Mouse (Mus musculus) forebrain, embryonic 12.5 days (tissue): ENCODE results near the gene Jarid2. TPM values are rescaled to one million over a fixed set of nuclear protein-coding genes. Genes with fewer than 3 reads are reported as not detected.
"Not testable (repeated sequence)": the region's sequence is repeated elsewhere in the genome, so short reads cannot be mapped to it uniquely, and the experiment has no call there.

Experiments used
- ATAC-seq: fragments of 200-750 bp; cut with Nextera tagmentation; 2 replicates; pipeline ENCODE4 v1.8.0; 2017; ENCODE audit warnings: moderate TSS enrichment; ENCODE audit not compliant: low FRiP score
- H3K27ac ChIP-seq: fragments of 300-500 bp; sonication (generic); 2 replicates; pipeline ENCODE4 v1.5.1; 2016; ENCODE audit warnings: mild to moderate bottlenecking
- H3K27me3 ChIP-seq: fragments of 300-500 bp; sonication (generic); 2 replicates; pipeline ENCODE4 v1.6.1; 2016; ENCODE audit warnings: mild to moderate bottlenecking
- H3K36me3 ChIP-seq: fragments of 300-500 bp; sonication (generic); replicated peaks from 2 replicates; pipeline ENCODE4 v1.6.1; 2016; ENCODE audit warnings: mild to moderate bottlenecking
- H3K4me1 ChIP-seq: fragments of 300-500 bp; sonication (generic); 2 replicates; pipeline ENCODE4 v1.6.1; 2016
- H3K4me2 ChIP-seq: fragments of 300-500 bp; sonication (generic); 2 replicates; pipeline ENCODE4 v1.6.1; 2016; ENCODE audit warnings: mild to moderate bottlenecking, moderate library complexity
- H3K4me3 ChIP-seq: fragments of 300-500 bp; sonication (generic); replicated peaks from 2 replicates; pipeline ENCODE4 v1.5.1; 2016; ENCODE audit warnings: mild to moderate bottlenecking
- H3K9ac ChIP-seq: fragments of 300-500 bp; sonication (generic); 2 replicates; pipeline ENCODE4 v1.6.1; 2016; ENCODE audit warnings: mild to moderate bottlenecking
- H3K9me3 ChIP-seq: fragments of 300-500 bp; sonication (generic); 2 replicates; pipeline ENCODE4 v1.6.1; 2016
- WGBS: fragments of 180-500 bp; shearing (Covaris S2); methylation state at CpG from one replicate; pipeline ENCODE4 v1.1.7; 2016; 5-methylcytosine and 5-hydroxymethylcytosine counted together
- polyA plus RNA-seq: library from polyadenylated mRNA; unstranded; fragments of >200 nt; fragmentation: Nextera tagmentation; extraction: Ambion mirVana; gene quantifications from 2 replicates; pipeline ENCODE4 v1.2.1, GENCODE M21; 2016

Gene Jarid2
- polyA plus RNA-seq, 1 experiment from 2014 or later: 67.3 TPM

DNA sequence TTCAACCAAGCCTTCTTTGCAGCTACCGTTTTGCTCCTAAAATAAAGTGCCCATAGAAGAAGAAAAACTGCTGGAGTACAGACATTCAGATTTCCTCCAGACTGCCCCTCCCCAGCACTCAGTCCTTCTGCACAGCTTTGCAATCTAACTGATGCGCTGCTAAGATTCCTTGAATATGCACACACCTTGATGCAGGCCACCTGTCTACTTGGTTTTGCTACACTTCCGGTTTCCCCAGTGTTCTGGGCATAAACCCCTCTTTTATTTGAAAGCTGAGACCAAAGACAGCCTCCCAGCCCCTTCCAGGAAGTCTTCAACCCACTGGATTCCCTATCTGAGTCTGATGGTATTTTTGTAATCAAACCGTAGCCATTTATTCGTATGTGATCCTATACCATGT, 18.2 kb upstream of the Jarid2 start:
- Histone ChIP-seq H3K4me1 (peaks cover 26% of the 10 kb centered on the region), H3K4me2 (no peak overlapping the region), H3K4me3 (no peak overlapping the region), H3K36me3 (no peaks in the 10 kb centered on the region), H3K9ac (no peak overlapping the region), H3K27me3 (no peaks in the 10 kb centered on the region), H3K9me3 (no peaks in the 10 kb centered on the region), H3K27ac (no peak overlapping the region)
- WGBS: 76% methylated on average over 5 of the region's 5 CpGs
- no peak for ATAC-seq

DNA sequence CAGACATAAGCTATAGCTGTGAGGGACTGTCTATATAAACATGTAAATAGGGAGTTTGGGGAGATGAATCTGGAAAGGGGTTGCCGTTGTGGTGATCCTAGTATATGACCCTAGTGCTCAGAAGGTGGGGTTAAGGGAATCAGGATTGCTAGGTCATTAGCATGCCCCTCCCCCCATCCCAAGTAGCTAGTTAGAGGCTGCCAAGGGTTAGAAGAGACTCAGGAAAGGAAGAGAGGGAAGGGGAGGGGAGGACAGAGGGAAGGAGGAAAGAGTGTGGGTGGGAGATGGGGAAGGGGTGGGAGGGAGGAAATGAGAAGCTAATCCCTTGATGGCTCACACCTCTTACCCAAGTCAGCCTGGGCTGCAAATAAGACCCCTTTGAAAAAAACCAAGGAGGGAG, 17.4 kb upstream of the Jarid2 start:
- H3K4me2 ChIP-seq: no peak overlapping the region
- no peak overlapping the region for H3K4me3 ChIP-seq
- H3K9ac ChIP-seq: no peak overlapping the region
- no peaks in the 10 kb centered on the region for H3K27me3 ChIP-seq
- 36% methylated on average over 1 of the region's 1 CpGs for WGBS
- H3K36me3 ChIP-seq: no peaks in the 10 kb centered on the region
- H3K9me3 ChIP-seq: no peaks in the 10 kb centered on the region
- H3K27ac ChIP-seq: no peak overlapping the region
- H3K4me1 ChIP-seq: peaks cover 20% of the 10 kb centered on the region
- no peak for ATAC-seq

DNA sequence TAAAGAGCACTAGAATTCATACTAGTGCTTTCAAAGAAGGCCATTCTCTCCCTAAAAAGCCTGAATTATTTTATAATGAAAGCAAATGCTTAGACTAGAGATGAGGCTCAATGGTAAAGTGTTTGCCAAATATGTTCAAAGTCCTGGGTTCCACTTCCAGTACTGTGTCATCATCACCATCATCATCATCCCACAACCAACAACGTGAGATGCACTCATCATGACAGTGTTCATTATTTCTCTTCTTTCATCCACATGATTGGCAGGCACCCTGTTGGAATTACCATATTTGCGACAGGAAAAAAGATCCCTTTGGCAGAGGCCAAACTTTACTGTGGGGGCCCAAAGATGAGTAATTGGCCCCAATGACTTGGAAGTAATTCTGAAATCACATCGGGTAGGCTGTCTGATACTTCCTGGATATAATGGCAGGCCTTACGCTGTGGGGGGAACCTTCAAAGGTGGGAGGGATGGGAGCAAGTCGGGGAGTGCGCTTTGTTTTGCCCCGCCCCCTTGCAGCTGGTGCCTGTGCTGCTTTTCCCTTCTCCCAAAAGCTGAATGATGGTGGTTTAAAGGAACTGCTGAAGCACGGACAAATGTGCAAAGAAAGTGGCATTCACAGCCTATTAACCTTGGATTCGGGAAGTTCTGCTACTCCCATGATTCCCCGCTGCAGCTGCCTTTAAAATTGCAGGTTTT, 13.9 kb upstream of the Jarid2 start:
- Histone ChIP-seq H3K9me3 (no peaks in the 10 kb centered on the region), H3K9ac (no peak overlapping the region), H3K4me2 (peak overlapping the region; percentile 25), H3K27ac (no peak overlapping the region), H3K4me3 (no peak overlapping the region), H3K36me3 (no peaks in the 10 kb centered on the region), H3K27me3 (no peaks in the 10 kb centered on the region), H3K4me1 (peaks cover 15% of the 10 kb centered on the region)
- 12% methylated on average over 10 of the region's 10 CpGs for WGBS
- ATAC-seq: peak; percentile 77

DNA sequence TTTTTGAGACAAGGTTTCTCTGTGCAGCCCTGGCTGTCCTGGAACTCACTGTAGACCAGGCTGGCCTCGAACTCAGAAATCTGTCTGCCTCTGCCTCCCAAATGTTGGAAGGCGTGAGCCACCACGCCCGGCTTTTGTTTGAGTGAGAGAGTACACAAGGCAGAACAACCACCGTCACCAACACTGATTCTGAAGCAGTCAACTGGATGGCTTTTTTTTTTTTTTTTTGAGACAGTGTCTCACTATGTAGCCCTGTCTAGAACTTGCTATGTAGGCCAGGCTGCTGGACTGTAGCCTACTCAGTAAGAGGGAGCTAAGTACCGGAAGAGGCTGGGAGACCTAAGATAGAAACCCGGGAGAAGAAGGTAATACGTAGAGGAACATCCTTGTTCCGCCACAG, 11.4 kb upstream of the Jarid2 start:
- Histone ChIP-seq H3K27me3 (no peaks in the 10 kb centered on the region), H3K27ac (no peak overlapping the region), H3K9me3 (no peaks in the 10 kb centered on the region), H3K4me3 (no peak overlapping the region), H3K4me1 (peaks cover 9% of the 10 kb centered on the region; the same call in 1 of the 2 replicates), H3K4me2 (no peak overlapping the region), H3K9ac (no peak overlapping the region), H3K36me3 (no peaks in the 10 kb centered on the region)
- WGBS: 94% methylated on average over 9 of the region's 9 CpGs
- no peak for ATAC-seq

DNA sequence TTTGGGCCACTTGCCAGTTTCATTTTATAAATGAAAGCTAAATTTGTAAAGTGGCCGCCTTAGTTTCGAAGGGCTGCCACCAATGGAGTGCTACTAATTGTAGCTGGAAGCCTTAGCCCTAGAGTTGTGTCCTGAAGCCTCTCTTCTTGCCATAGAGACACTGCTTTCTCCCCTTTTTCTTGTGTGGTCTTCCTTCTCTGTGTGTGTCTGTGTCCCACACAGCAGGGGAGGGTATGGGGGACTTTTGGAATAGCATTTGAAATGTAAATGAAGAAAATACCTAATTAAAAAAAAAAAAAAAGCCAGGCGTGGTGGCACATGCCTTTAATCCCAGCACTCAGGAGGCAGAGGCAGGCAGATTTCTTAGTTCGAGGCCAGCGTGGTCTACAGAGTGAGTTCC, 10.8 kb upstream of the Jarid2 start:
- not testable (repeated sequence) for H3K4me2 ChIP-seq, H3K36me3 ChIP-seq, ATAC-seq, H3K9ac ChIP-seq, H3K4me3 ChIP-seq, H3K4me1 ChIP-seq, H3K27ac ChIP-seq, H3K9me3 ChIP-seq, H3K27me3 ChIP-seq
- 88% methylated on average over 5 of the region's 5 CpGs for WGBS

DNA sequence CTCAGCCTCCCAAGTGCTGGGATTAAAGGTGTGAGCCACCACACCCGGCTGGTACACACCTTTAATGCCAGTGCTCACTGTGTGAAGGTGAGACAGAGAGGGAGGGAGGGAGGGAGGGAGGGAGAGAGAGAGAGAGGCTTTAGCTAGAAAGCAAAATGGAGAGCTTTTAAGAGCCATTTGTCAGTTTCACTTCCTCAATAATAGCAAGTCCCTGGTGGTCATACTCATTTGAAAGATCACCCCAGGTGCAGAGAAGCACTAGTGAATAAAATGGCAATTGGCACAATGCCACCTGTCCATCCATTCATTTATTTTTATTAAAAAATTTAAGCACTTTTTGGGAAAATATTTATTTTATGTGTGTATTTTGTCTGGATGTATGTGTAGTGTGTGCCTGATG, 9.2 kb upstream of the Jarid2 start:
- Histone ChIP-seq H3K9me3 (no peaks in the 10 kb centered on the region), H3K4me2 (no peak overlapping the region), H3K36me3 (no peaks in the 10 kb centered on the region), H3K27ac (no peak overlapping the region), H3K4me3 (no peak overlapping the region), H3K27me3 (no peaks in the 10 kb centered on the region), H3K4me1 (peaks cover 9% of the 10 kb centered on the region; the same call in 1 of the 2 replicates), H3K9ac (no peak overlapping the region)
- no peak for ATAC-seq
- 83% methylated on average over 1 of the region's 1 CpGs for WGBS

DNA sequence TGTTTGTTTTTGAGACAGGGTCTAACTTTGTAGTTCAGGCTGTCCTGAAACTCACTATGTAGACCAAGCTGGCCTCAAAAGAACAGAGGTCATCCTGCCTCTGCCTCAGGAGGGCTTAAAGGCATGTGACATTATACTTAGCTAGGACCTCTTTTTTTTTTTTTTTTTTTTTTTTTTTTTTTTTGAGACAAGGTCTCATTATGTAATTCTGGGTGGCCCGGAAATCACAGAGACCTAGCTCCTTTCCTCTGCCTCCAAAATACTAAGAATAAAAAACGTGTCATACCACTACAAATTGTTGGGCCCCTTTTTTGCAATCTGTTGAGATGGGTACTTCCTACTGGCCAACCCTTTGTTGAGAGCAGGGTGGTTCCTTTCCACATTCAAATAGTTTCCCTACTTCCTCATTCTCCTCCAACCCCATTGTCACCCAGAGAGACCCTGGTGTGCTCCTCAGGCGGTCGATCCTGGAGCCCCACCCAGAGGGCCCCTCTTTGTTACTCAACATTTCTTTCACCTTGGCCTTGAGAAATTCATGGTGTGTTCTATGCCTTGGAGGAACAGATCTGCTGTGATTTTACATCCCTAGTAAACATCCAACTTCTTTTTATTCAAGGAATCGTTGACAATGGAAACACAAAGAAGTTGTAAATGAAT, 7.3 kb upstream of the Jarid2 start:
- H3K4me3 ChIP-seq: no peak overlapping the region

DNA sequence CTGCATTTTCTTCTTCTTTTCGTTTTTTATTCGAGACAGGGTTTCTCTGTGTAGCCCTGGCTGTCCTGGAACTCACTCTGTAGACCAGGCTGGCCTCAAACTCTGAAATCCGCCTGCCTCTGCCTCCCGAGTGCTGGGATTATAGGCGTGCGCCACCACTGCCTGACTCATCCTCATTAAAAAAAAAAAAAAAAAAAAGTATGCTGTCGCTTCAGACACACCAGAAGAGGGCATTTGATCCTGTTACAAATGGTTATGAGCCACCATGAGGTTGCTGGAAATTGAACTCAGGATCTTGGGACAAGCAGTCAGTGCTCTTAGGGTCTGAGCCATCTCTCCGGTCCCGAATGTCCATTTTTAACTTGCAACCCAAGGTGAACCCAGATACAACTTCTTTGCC, 5.8 kb upstream of the Jarid2 start:
- not testable (repeated sequence) for H3K36me3 ChIP-seq, H3K27me3 ChIP-seq, ATAC-seq, H3K9ac ChIP-seq, H3K4me3 ChIP-seq, H3K4me2 ChIP-seq, H3K27ac ChIP-seq, H3K4me1 ChIP-seq, H3K9me3 ChIP-seq
- 91% methylated on average over 9 of the region's 9 CpGs for whole genome bisulfite sequencing

More for the DNA sequence above, 7.3 kb upstream of the Jarid2 start:
- ATAC-seq: no peak
- Histone ChIP-seq H3K4me1 (no peaks in the 10 kb centered on the region), H3K27ac (no peak overlapping the region), H3K9me3 (no peaks in the 10 kb centered on the region), H3K4me2 (no peak overlapping the region), H3K27me3 (no peaks in the 10 kb centered on the region), H3K36me3 (no peaks in the 10 kb centered on the region), H3K9ac (no peak overlapping the region)
- whole genome bisulfite sequencing: 79% methylated on average over 5 of the region's 5 CpGs

DNA sequence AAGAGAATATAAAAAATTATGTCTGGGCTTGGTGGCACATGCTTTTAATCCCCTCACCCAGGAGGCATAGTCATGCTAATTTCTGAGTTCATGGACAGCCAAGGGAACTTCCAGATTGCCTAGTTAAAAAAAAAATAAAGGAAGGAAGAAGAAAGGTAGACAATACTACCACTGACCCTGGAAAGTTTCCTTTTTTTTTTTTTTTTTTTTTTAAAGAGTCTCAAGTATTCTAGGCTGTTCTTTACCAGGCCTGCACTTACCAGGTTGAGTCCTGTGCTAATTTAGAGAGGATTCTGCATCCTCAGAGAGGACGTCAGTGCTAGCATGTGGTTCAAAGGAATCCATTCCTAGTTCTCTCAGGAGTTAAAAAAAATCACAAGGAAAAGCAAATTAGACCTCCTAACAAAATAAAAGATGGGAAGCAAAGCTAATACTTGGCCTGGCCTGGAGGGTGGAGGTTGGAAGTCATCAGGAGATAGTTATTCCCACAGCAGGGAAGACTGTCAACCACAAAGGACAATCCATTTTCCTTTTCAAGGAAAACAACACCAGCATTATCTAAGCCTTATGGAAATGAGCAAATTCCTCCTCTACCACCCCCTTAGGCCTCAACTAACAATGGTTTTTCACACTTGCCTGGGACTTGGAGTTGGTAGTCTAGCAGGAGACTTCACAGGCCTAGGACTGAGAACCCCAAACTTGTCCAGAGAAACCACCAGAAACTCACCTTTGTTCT, 961 bp upstream of the Jarid2 start:
- 33% methylated on average over 1 of the region's 1 CpGs for WGBS
- Histone ChIP-seq H3K9ac (no peak overlapping the region), H3K4me3 (no peak overlapping the region), H3K27me3 (no peaks in the 10 kb centered on the region), H3K9me3 (no peaks in the 10 kb centered on the region), H3K36me3 (no peaks in the 10 kb centered on the region), H3K27ac (no peak overlapping the region), H3K4me1 (peaks cover 14% of the 10 kb centered on the region), H3K4me2 (no peak overlapping the region)
- no peak for ATAC-seq

DNA sequence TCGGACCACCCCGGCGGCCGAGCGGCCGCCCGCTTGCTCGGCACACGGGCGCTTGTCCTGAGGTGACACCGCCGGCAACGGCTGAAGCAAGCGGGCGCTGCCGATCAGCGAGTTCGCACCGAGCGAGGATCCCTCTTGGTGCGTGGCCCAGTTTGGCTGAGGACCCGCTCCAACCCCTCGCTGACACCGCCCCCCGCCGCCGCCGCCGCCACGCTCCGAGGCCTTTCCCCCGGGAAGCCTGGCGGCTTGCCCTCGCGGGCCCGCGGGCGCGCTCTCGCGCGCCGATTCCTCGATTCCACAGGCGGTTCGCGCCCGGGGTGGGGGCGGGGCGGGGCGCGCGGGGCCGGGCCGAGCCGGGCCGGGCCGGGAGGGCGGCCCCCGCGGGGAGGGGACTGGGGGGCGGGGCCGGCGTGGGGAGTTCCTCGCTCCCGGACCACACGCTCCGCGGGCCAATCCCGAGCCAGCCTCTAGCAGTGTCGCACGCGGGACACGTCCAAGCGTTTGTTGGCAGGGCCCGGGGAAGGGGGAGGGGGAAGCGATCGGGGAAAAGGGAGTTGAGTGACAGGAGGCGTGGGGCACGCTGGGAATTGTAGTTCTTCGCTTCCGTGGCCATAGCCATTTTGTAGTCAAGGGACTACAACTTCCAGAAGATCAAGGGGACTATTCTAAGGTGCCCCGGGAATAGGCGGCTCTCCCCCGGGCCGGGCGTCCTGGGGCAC, 1.0 kb downstream of the Jarid2 start:
- H3K4me3 ChIP-seq: peak overlapping the region; percentile 77
- peaks cover 27% of the 10 kb centered on the region for H3K4me1 ChIP-seq
- H3K4me2 ChIP-seq: peak overlapping the region; percentile 97
- H3K9ac ChIP-seq: peak overlapping the region; percentile 89
- under 1% methylated on average over 68 of the region's 87 CpGs for WGBS
- ATAC-seq: peak; percentile 96
- no peaks in the 10 kb centered on the region for H3K27me3 ChIP-seq
- no peaks in the 10 kb centered on the region for H3K36me3 ChIP-seq
- peak overlapping the region; percentile 96 for H3K27ac ChIP-seq
- H3K9me3 ChIP-seq: no peaks in the 10 kb centered on the region

DNA sequence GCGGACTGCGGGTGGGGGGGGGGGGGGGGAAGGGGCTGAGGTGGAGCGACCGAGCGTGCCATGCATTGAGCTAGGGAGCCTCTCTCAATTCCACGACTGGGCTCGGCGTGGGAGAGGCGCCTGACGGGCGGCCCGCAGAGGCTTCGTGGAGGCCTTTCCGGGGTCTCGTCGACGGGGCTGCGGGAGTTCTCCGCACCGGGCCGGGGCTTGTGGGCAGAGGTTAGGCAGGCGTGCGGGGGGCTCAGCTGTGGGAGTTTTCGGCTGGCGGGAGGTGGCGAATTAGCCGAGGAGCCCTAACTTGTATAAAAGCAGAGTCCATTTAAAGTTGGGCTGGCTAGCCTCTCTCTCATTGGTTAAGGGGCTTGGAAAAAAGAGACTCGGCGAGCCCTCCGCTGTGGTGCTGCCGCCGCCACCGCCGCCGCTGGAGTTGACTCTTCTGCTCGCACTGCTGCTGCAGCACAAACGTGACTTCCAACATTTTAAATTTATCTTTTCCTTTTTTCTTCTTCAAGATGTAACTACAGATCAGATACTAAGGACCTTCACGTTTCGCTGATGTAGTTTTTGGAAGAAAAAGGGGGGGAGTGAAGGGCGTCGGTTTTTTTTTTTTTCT, 1.8 kb downstream of the Jarid2 start:
- 0% methylated on average over 37 of the region's 41 CpGs for WGBS
- no peaks in the 10 kb centered on the region for H3K27me3 ChIP-seq
- peak overlapping the region; percentile 81 for H3K4me2 ChIP-seq
- H3K4me1 ChIP-seq: peaks cover 32% of the 10 kb centered on the region
- H3K4me3 ChIP-seq: peak overlapping the region; percentile 77
- ATAC-seq: peak; percentile 83
- H3K9me3 ChIP-seq: no peaks in the 10 kb centered on the region
- peak overlapping the region; percentile 96 for H3K27ac ChIP-seq
- H3K36me3 ChIP-seq: no peaks in the 10 kb centered on the region
- H3K9ac ChIP-seq: peak overlapping the region; percentile 89
